Mouse (Mus musculus): ENCODE results near the gene Nexn. TPM values are rescaled to one million over a fixed set of nuclear protein-coding genes. Genes with fewer than 3 reads are reported as not detected.

Gene Nexn
- polyA plus RNA-seq, 1 experiment from 2014 or later, result 4.3 TPM

DNA sequence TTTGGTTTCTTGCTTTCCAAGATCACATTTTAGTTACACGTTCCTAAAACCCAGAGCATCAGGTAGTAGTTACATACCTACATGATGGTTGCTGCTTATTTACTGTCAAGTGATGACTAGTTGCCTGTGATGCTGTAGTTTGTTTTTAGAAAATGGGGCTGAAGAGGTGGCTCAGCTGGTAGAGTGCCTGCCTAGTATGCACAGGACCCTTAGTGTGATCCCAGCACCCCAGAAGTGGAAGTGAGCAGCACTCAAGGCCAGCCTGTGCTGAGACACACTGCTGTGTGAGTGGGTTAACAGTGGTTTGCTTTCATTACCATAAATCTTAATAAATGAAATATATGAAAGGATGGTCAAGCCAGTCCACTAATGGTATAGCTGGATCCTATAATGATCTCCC, 26.6 kb downstream of the Nexn start:
- H3K9me3 ChIP-seq (ENCODE audit: control insufficient read depth, low read length), result no peaks in the 10 kb centered on the region
- DNase-seq (ENCODE audit: low spot score), result no peak
- H3K4me2 ChIP-seq (ENCODE audit: low read depth, low read length, severe bottlenecking), result no peak overlapping the region
- no peak overlapping the region for H3K4me3 ChIP-seq (ENCODE audit: low read depth, low read length)
- H3K4me1 ChIP-seq (replicated peaks; ENCODE audit: control insufficient read depth, insufficient read depth, low read length), result no peaks in the 10 kb centered on the region
- H3K27me3 ChIP-seq (ENCODE audit: control insufficient read depth, insufficient read depth, low read length), result no peaks in the 10 kb centered on the region
- WGBS, result 95% methylated on average over 1 of the region's 1 CpGs
- peaks cover 3% of the 10 kb centered on the region; the same call in 1 of the 2 replicates for H3K36me3 ChIP-seq (ENCODE audit: control insufficient read depth, insufficient read depth, low read length)
- H3K27ac ChIP-seq (ENCODE audit: low read depth, low read length), result no peak overlapping the region
- H3K9ac ChIP-seq (ENCODE audit: low read length), result no peak overlapping the region
- ATAC-seq (replicated peaks; ENCODE audit: low FRiP score), result no peak

DNA sequence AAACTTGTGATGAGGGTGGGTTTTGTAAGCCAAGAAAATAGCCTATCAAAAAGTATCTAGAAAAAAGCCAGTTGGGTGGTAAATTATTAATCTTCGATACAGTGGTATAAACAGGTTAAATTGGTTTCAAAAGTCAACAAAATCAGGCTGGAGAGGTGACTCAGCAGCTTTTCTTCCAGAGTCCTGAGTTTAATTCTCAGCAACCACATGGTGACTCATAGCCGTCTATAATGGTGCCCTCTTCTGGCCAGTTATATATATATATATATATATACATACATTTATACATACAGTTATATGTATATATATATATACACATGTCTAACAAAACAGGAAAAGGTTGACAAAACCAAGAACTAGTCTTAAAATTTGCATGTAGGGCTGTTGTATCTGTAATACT, 27.3 kb downstream of the Nexn start:
- no peaks in the 10 kb centered on the region for H3K4me1 ChIP-seq (replicated peaks; ENCODE audit: control insufficient read depth, insufficient read depth, low read length)
- H3K9ac ChIP-seq (ENCODE audit: low read length), result no peak overlapping the region
- H3K27ac ChIP-seq (ENCODE audit: low read depth, low read length), result no peak overlapping the region
- H3K4me2 ChIP-seq (ENCODE audit: low read depth, low read length, severe bottlenecking), result no peak overlapping the region
- ATAC-seq (replicated peaks; ENCODE audit: low FRiP score) (no peak), DNase-seq (ENCODE audit: low spot score) (no peak)
- H3K27me3 ChIP-seq (ENCODE audit: control insufficient read depth, insufficient read depth, low read length), result no peaks in the 10 kb centered on the region
- 68% methylated on average over 2 of the region's 2 CpGs for WGBS
- H3K36me3 ChIP-seq (ENCODE audit: control insufficient read depth, insufficient read depth, low read length), result peaks cover 7% of the 10 kb centered on the region; the same call in 1 of the 2 replicates
- no peaks in the 10 kb centered on the region for H3K9me3 ChIP-seq (ENCODE audit: control insufficient read depth, low read length)
- H3K4me3 ChIP-seq (ENCODE audit: low read depth, low read length), result no peak overlapping the region

DNA sequence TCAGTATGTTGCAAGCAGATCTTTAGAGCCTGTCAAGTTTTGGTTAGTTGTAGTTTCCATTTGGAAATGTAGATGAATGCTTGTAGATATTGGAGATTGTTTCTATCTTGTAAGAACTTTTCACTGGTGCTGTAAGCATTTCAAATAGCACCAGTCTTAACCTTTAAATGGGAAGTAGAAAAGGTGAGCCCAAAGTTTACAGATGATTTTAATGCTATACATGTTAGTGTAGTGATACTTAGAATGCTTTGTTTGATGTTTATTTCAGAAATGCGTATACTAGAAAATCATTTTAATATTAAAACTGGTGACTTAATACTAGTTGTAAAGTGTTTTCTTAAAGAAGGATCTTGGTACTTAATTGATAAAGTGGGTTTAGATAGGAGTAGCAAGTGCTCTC, 30.3 kb downstream of the Nexn start:
- H3K9me3 ChIP-seq (ENCODE audit: control insufficient read depth, low read length), result no peaks in the 10 kb centered on the region
- H3K36me3 ChIP-seq (ENCODE audit: control insufficient read depth, insufficient read depth, low read length), result peaks cover 10% of the 10 kb centered on the region; the same call in 1 of the 2 replicates
- DNase-seq (ENCODE audit: low spot score), result no peak
- no peak for ATAC-seq (replicated peaks; ENCODE audit: low FRiP score)
- WGBS, result 100% methylated on average over 1 of the region's 1 CpGs
- no peak overlapping the region for H3K4me3 ChIP-seq (ENCODE audit: low read depth, low read length)
- no peak overlapping the region for H3K9ac ChIP-seq (ENCODE audit: low read length)
- H3K27ac ChIP-seq (ENCODE audit: low read depth, low read length), result no peak overlapping the region
- no peaks in the 10 kb centered on the region for H3K27me3 ChIP-seq (ENCODE audit: control insufficient read depth, insufficient read depth, low read length)
- no peaks in the 10 kb centered on the region for H3K4me1 ChIP-seq (replicated peaks; ENCODE audit: control insufficient read depth, insufficient read depth, low read length)
- H3K4me2 ChIP-seq (ENCODE audit: low read depth, low read length, severe bottlenecking), result no peak overlapping the region

DNA sequence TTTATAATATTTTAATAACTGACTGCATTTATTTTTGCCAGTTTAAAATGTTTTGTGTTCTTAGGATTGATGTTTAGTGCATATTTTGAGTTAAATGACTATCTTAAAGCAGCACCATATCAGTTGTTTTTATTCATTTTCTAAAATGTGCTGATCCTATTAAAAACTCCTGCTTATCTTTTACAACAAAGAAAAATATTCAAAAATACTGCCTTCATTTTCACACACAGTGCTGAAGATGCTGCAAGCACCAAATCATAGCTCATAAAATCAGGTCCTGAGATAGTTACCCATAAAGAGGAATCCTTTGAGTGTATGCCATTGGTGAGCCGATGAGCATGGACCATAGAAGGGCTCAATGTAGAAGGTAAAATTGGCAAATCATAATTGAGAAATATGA, 30.9 kb downstream of the Nexn start:
- Histone ChIP-seq H3K27ac (ENCODE audit: low read depth, low read length) (no peak overlapping the region), H3K4me1 (replicated peaks; ENCODE audit: control insufficient read depth, insufficient read depth, low read length) (no peaks in the 10 kb centered on the region), H3K4me2 (ENCODE audit: low read depth, low read length, severe bottlenecking) (no peak overlapping the region), H3K36me3 (ENCODE audit: control insufficient read depth, insufficient read depth, low read length) (peaks cover 10% of the 10 kb centered on the region; the same call in 1 of the 2 replicates), H3K27me3 (ENCODE audit: control insufficient read depth, insufficient read depth, low read length) (no peaks in the 10 kb centered on the region), H3K9ac (ENCODE audit: low read length) (no peak overlapping the region), H3K9me3 (ENCODE audit: control insufficient read depth, low read length) (no peaks in the 10 kb centered on the region), H3K4me3 (ENCODE audit: low read depth, low read length) (no peak overlapping the region)
- no peak for DNase-seq (ENCODE audit: low spot score)
- ATAC-seq (replicated peaks; ENCODE audit: low FRiP score), result no peak
- WGBS, result 94% methylated on average over 1 of the region's 1 CpGs

DNA sequence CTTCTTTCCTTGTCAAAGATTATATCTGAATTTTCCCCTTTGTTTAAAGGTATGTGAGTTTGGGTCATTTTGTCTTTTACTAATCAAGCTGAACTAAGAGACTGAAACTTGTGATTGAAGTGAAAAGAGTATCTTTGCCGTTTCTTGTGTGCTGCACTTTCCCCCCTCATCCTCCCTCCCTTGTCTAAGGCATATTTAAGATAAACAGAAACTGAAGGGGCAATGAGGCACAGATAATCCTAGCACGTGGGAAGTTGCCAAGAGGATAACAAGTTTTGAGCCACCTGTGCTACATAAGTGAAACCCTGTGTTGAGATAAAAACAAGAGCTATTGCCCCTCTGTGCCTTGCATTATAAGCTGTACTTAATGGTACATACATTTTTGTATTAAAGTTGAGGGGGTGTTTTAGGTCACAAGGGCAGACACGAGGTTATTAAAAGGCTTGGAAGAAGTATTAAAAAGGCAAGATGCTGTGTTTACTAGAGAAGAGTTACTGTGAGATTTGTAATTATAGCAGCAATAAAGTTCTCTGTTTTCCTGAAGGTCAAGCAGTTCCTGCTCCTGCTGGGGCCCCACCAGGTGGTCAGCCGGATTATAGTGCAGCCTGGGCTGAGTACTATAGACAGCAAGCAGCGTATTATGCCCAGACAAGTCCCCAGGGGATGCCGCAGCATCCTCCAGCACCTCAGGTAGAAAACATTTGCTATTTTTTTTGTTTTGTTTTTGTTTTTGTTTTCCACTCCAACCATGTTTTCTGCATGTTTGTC, 34.6 kb downstream of the Nexn start:
- no peaks in the 10 kb centered on the region for H3K9me3 ChIP-seq (ENCODE audit: control insufficient read depth, low read length)
- DNase-seq (ENCODE audit: low spot score) (no peak), ATAC-seq (replicated peaks; ENCODE audit: low FRiP score) (no peak)
- no peaks in the 10 kb centered on the region for H3K27me3 ChIP-seq (ENCODE audit: control insufficient read depth, insufficient read depth, low read length)
- peaks cover 14% of the 10 kb centered on the region for H3K36me3 ChIP-seq (ENCODE audit: control insufficient read depth, insufficient read depth, low read length)
- no peak overlapping the region for H3K9ac ChIP-seq (ENCODE audit: low read length)
- no peaks in the 10 kb centered on the region for H3K4me1 ChIP-seq (replicated peaks; ENCODE audit: control insufficient read depth, insufficient read depth, low read length)
- 66% methylated on average over 6 of the region's 6 CpGs for WGBS
- no peak overlapping the region for H3K27ac ChIP-seq (ENCODE audit: low read depth, low read length)
- no peak overlapping the region for H3K4me2 ChIP-seq (ENCODE audit: low read depth, low read length, severe bottlenecking)
- H3K4me3 ChIP-seq (ENCODE audit: low read depth, low read length), result no peak overlapping the region

DNA sequence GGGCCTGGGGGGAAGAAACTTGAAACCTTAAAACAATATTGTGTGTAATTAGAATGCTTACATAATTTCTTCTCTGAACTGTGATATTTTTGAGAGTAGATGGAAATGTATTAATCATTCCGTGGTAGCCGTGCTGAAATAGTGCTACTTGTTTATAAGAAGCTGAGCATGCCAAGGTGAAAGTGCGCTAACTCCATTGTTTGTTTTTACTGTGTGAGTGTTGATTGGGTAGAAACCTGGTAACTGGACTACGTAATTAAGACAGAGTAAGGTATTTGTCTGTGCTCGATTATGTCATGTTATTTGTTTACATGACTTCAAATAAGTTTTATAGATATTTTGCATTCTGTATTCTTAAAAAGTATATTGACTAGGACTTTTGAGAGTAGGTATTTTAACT, 36.9 kb downstream of the Nexn start:
- H3K27ac ChIP-seq (ENCODE audit: low read depth, low read length), result no peak overlapping the region
- H3K4me3 ChIP-seq (ENCODE audit: low read depth, low read length), result no peak overlapping the region
- H3K4me1 ChIP-seq (replicated peaks; ENCODE audit: control insufficient read depth, insufficient read depth, low read length), result no peaks in the 10 kb centered on the region
- WGBS, result 95% methylated on average over 5 of the region's 5 CpGs
- H3K9me3 ChIP-seq (ENCODE audit: control insufficient read depth, low read length), result no peaks in the 10 kb centered on the region
- ATAC-seq (replicated peaks; ENCODE audit: low FRiP score), result no peak
- H3K36me3 ChIP-seq (ENCODE audit: control insufficient read depth, insufficient read depth, low read length), result peaks cover 27% of the 10 kb centered on the region
- no peak for DNase-seq (ENCODE audit: low spot score)
- H3K4me2 ChIP-seq (ENCODE audit: low read depth, low read length, severe bottlenecking), result no peak overlapping the region
- H3K9ac ChIP-seq (ENCODE audit: low read length), result no peak overlapping the region
- H3K27me3 ChIP-seq (ENCODE audit: control insufficient read depth, insufficient read depth, low read length), result no peaks in the 10 kb centered on the region

DNA sequence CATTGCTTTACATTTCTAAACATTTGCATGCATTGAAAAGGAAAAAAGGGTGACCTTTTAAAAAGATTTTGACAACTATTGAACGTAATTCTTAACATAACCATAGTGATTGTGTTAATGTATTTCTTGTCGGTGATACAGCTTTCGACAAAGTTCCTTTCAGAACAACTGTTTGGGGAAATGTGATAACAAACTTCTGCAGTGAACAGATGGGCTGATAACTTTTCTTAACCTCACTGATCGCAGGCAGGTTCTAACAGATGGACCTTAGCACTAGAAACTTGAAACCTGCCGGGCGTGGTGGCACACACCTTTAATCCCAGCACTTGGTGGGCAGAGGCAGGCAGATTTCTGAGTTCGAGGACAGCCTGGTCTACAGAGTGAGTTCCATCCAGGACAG, 37.3 kb downstream of the Nexn start:
- no peak overlapping the region for H3K4me2 ChIP-seq (ENCODE audit: low read depth, low read length, severe bottlenecking)
- H3K4me1 ChIP-seq (replicated peaks; ENCODE audit: control insufficient read depth, insufficient read depth, low read length), result no peaks in the 10 kb centered on the region
- H3K36me3 ChIP-seq (ENCODE audit: control insufficient read depth, insufficient read depth, low read length), result peaks cover 28% of the 10 kb centered on the region
- no peak overlapping the region for H3K9ac ChIP-seq (ENCODE audit: low read length)
- DNase-seq (ENCODE audit: low spot score) (no peak), ATAC-seq (replicated peaks; ENCODE audit: low FRiP score) (no peak)
- no peak overlapping the region for H3K4me3 ChIP-seq (ENCODE audit: low read depth, low read length)
- H3K9me3 ChIP-seq (ENCODE audit: control insufficient read depth, low read length), result no peaks in the 10 kb centered on the region
- H3K27me3 ChIP-seq (ENCODE audit: control insufficient read depth, insufficient read depth, low read length), result no peaks in the 10 kb centered on the region
- WGBS, result 96% methylated on average over 7 of the region's 7 CpGs
- H3K27ac ChIP-seq (ENCODE audit: low read depth, low read length), result no peak overlapping the region

DNA sequence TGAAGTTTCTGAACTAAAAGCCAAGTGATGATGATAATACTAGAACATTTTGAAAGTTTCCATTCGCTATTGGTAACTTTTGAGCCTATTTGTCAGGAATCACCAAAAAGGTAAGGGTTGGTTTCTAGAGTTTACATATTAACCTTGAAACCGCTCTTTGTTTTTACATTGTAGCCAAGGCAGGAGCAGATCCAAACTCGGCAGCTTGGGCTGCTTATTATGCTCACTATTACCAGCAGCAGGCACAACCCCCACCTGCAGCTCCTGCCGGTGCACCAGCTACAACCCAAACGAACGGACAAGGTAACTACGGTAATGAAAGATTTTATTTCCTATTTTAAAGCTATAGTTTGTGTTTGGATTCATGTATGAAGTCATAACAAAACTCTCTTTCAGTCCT, 40.2 kb downstream of the Nexn start:
- 93% methylated on average over 7 of the region's 7 CpGs for WGBS

DNA sequence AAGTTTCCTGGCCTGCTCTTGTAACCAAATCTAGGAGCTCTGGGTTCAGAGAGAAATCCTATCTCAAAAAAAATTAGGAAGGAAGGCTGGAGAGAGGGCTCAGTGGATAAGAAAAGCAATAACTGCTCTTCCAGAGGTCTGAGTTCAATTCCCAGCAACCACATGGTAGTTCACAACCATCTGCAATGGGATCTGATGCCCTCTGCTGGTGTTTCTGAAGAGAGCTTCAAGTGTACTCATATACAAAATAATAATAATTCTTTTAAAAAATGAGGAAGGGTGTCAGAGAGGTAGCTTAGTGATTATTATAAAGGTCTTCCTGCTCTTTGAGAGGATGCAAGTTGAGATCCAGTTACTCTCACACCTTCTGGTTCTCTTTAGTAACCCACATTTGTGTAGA, 41.2 kb downstream of the Nexn start:
- no peak overlapping the region for H3K9ac ChIP-seq (ENCODE audit: low read length)
- no peak overlapping the region for H3K27ac ChIP-seq (ENCODE audit: low read depth, low read length)
- H3K9me3 ChIP-seq (ENCODE audit: control insufficient read depth, low read length), result no peaks in the 10 kb centered on the region
- ATAC-seq (replicated peaks; ENCODE audit: low FRiP score) (no peak), DNase-seq (ENCODE audit: low spot score) (no peak)
- H3K27me3 ChIP-seq (ENCODE audit: control insufficient read depth, insufficient read depth, low read length), result no peaks in the 10 kb centered on the region
- H3K4me2 ChIP-seq (ENCODE audit: low read depth, low read length, severe bottlenecking), result no peak overlapping the region
- peaks cover 37% of the 10 kb centered on the region for H3K36me3 ChIP-seq (ENCODE audit: control insufficient read depth, insufficient read depth, low read length)
- no peak overlapping the region for H3K4me3 ChIP-seq (ENCODE audit: low read depth, low read length)
- H3K4me1 ChIP-seq (replicated peaks; ENCODE audit: control insufficient read depth, insufficient read depth, low read length), result no peaks in the 10 kb centered on the region

More for the DNA sequence above, 40.2 kb downstream of the Nexn start:
- H3K9ac ChIP-seq (ENCODE audit: low read length), result no peak overlapping the region
- no peak for ATAC-seq (replicated peaks; ENCODE audit: low FRiP score)
- no peak for DNase-seq (ENCODE audit: low spot score)
- no peaks in the 10 kb centered on the region for H3K27me3 ChIP-seq (ENCODE audit: control insufficient read depth, insufficient read depth, low read length)
- H3K4me1 ChIP-seq (replicated peaks; ENCODE audit: control insufficient read depth, insufficient read depth, low read length), result no peaks in the 10 kb centered on the region
- no peak overlapping the region for H3K4me2 ChIP-seq (ENCODE audit: low read depth, low read length, severe bottlenecking)
- no peak overlapping the region for H3K27ac ChIP-seq (ENCODE audit: low read depth, low read length)
- peaks cover 34% of the 10 kb centered on the region for H3K36me3 ChIP-seq (ENCODE audit: control insufficient read depth, insufficient read depth, low read length)
- H3K4me3 ChIP-seq (ENCODE audit: low read depth, low read length), result no peak overlapping the region
- no peaks in the 10 kb centered on the region for H3K9me3 ChIP-seq (ENCODE audit: control insufficient read depth, low read length)
